Mouse (Mus musculus) brown adipose tissue, adult 24 weeks (tissue): Measurements from ENCODE around the gene Chst8. TPM values are rescaled to one million over a fixed set of nuclear protein-coding genes. Genes with fewer than 3 reads are reported as not detected.

Source experiments
- H3K27ac ChIP-seq: fragments of 200-500 bp; replicated peaks from 2 replicates; pipeline ENCODE4 v1.5.1; 2012; ENCODE audit warnings: low read depth, mild to moderate bottlenecking, low read length
- H3K4me1 ChIP-seq: fragments of 200-500 bp; 2 replicates; pipeline ENCODE4 v1.6.1; 2012; ENCODE audit warnings: low read length, mixed read lengths; ENCODE audit not compliant: control insufficient read depth, insufficient read depth, insufficient read length
- H3K4me3 ChIP-seq: fragments of 200-500 bp; 2 replicates; pipeline ENCODE4 v1.5.1; 2012; ENCODE audit warnings: low read depth, mild to moderate bottlenecking, low read length, moderate library complexity; ENCODE audit not compliant: insufficient read depth
- polyA plus RNA-seq: library from polyadenylated mRNA; stranded (reverse); fragments of >200 nt; gene quantifications from 2 replicates; pipeline ENCODE4 v1.2.4, GENCODE M21; 2012; ENCODE audit not compliant: missing spikeins, insufficient read depth, insufficient read length

The Chst8 gene
- polyA plus RNA-seq, 1 experiment: 2.0 TPM

DNA sequence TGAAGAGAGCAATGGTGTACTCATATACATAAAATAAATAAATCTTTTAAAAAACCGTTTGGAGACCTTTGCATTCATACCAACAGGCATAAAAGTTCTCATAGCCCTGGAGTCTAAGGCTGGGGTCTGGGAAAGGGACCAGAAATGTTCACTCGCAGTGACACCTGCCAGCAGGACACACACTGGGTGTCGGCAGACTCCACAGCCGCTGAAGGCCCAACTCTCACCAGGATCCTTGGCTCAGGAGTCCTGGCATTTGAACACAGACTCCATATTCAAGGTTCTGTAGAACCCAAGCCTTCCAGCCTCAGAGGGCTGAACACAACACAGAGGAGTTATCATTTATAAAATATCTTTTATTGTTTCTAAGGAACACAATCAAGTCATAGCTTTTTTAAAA lies 175.8 kb downstream of the Chst8 start:
- Histone ChIP-seq H3K4me1 (no peaks in the 10 kb centered on the region), H3K4me3 (no peak overlapping the region), H3K27ac (no peak overlapping the region)

GRCm38 (mm10) chr7:34632966-34633742 lies 179.4 kb downstream of the Chst8 start:
- Histone ChIP-seq H3K27ac (no peak overlapping the region), H3K4me3 (no peak overlapping the region)

GRCm38 (mm10) chr7:34630211-34631085 lies 182.1 kb downstream of the Chst8 start:
- Histone ChIP-seq H3K27ac (no peak overlapping the region), H3K4me1 (no peaks in the 10 kb centered on the region; the same call in 1 of the 2 replicates), H3K4me3 (peak overlapping the region; percentile 26)

More at GRCm38 (mm10) chr7:34632966-34633742, 179.4 kb downstream of the Chst8 start:
- no peaks in the 10 kb centered on the region; the same call in 1 of the 2 replicates for H3K4me1 ChIP-seq

GRCm38 (mm10) chr7:34629702-34630210 lies 182.8 kb downstream of the Chst8 start:
- H3K4me3 ChIP-seq: no peak overlapping the region
- no peak overlapping the region for H3K27ac ChIP-seq
- no peaks in the 10 kb centered on the region; the same call in 1 of the 2 replicates for H3K4me1 ChIP-seq

Other genes starting within 250 kb of the Chst8 start
- 13.7 and 14.0 TPM in 2 replicates for gene Kctd15, start 156.0 kb downstream of the Chst8 start, polyA plus RNA-seq
- gene Pepd, start 99.7 kb upstream of the Chst8 start, polyA plus RNA-seq: 70.9 and 103 TPM in 2 replicates
- 45.5 and 53.7 TPM in 2 replicates for gene Cebpg, start 243.9 kb upstream of the Chst8 start, polyA plus RNA-seq